Mouse (Mus musculus): ENCODE results near the gene Gm12216. TPM values are rescaled to one million over a fixed set of nuclear protein-coding genes. Genes with fewer than 3 reads are reported as not detected.
"Not testable (repeated sequence)": the region's sequence is repeated elsewhere in the genome, so short reads cannot be mapped to it uniquely, and the experiment has no call there.

Gm12216 gene
- not detected in 2 replicates for polyA plus RNA-seq (2012)

DNA sequence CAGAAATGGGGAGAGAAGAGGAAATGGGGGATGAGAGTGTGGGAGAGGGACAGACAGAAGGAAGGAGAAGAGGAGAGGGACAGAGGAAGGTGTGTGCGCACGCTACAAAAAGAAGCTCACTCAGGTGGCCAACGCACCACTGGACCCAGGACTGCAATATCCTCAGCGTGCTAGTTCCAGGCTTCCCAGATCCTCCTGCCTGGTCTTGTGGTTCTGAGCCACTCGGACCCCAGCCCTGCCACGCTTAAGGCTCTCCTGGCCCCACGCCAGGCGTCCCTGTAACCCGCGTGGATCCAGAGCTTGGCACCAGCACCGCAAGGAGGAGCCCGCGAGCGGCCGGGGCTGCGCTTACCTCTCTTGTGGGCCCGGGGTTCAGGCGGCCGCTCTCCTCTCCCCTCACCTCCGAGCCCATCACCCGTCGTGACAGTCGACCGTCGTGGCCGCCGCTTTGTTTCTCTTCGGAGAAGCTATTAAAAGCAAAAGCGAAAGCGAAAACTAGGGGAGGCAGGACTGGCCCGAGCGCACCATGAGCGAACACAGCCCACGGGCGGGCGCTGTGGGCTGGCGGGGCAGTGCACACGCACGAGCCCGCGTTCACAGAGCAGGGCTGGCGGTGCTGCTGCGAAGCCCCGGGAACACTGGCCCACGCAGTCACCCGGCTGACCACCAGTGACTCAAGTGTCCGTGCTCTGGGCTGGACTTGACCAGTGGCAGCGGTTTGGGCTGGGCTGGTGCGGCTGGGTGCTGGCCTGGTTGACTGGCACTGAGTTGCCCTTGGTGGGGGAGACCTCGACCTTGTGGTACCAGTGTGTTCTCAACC is at the start of gene Gm12216:
Gm12216 (minus strand) TSS at position 496 of the 820 bp plus-strand sequence.
- Histone ChIP-seq H3K4me3 (replicated peaks) (peak within 1 kb of the TSS; percentile 63), H3K4me1 (ENCODE audit: control insufficient read depth) (peaks cover 20% of the 10 kb centered on the region), H3K27me3 (ENCODE audit: control insufficient read depth) (peaks cover 11% of the 10 kb centered on the region)
- H3K9me3 ChIP-seq (ENCODE audit: control insufficient read depth, low read length); H3K36me3 ChIP-seq (ENCODE audit: control insufficient read depth): not testable (repeated sequence)

DNA sequence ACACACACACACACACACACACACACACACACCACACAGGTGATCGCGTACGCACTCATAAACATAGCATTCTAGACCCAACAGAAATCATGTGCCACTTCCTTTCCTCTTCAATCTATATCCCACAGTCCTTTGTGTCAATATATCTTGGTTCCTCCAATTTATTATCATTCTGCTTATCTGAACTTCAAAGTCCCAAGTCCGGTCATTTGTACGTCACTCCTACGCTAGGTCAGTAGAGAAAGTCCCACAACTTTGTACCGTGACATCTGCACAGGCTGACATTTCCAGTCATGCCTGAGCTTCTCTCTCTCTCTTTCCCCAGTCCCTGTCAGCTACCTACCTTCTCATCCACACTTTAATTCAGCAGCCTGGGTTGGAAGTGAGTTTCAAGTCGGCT is 49.6 kb upstream of the Gm12216 start:
- Histone ChIP-seq H3K36me3 (ENCODE audit: control insufficient read depth) (no peaks in the 10 kb centered on the region), H3K27me3 (ENCODE audit: control insufficient read depth) (no peaks in the 10 kb centered on the region)
- no peak for TF ChIP-seq TAL1 (IDR thresholded peaks at IDR 0.05; ENCODE audit: low read length)

GRCm38 (mm10) chr11:53904534-53904925 is 45.5 kb upstream of the Gm12216 start:
- TF ChIP-seq GATA1 (IDR thresholded peaks at IDR 0.05; ENCODE audit: low read length): no peak
- no peak for TF ChIP-seq TAL1 (IDR thresholded peaks at IDR 0.05; ENCODE audit: low read length)
- H3K9me3 ChIP-seq (ENCODE audit: control insufficient read depth, low read length): no peaks in the 10 kb centered on the region
- H3K4me1 ChIP-seq (ENCODE audit: control insufficient read depth): no peaks in the 10 kb centered on the region
- H3K27me3 ChIP-seq (ENCODE audit: control insufficient read depth): no peaks in the 10 kb centered on the region
- H3K4me3 ChIP-seq (replicated peaks): no peak overlapping the region
- H3K36me3 ChIP-seq (ENCODE audit: control insufficient read depth): no peaks in the 10 kb centered on the region

More for the DNA sequence above, 49.6 kb upstream of the Gm12216 start:
- no peak overlapping the region for H3K4me3 ChIP-seq (replicated peaks)
- no peaks in the 10 kb centered on the region for H3K9me3 ChIP-seq (ENCODE audit: control insufficient read depth, low read length)
- no peaks in the 10 kb centered on the region for H3K4me1 ChIP-seq (ENCODE audit: control insufficient read depth)

DNA sequence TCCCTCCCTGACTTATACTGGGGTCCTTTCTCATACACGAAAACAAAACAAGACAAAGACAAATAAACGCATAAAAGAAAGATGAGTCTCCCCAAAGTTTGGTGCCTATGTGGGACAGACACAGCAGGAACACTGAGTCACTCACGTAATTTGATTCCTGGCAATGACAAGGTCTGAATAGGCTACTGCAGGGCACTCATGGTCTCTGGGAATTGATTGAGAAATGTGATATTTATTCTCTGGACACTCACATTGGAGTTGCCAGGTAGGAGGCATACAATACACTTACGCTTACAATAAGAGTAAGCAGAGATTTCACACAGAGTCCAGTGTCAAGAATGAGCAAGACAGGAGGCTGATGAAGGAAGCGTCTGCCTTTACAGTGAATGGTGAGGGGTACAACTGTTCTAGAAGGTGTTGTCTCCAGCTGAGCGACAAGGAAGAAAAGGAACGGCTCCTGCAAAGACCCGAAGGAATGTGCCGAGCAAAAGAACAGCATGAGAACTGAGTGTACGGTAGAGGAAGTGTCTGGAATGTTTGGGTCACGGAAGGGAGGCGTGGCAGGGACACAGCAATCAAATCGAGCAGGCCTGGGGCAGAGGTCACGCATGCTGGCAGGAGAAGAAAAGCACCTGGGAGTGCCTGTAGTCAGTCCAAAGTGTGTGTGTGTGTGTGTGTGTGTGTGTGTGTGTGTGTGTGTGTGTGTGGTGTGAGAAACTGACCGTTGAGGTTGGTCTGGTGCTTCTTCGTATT is 44.9 kb upstream of the Gm12216 start:
- no peak for TF ChIP-seq TAL1 (IDR thresholded peaks at IDR 0.05; ENCODE audit: low read length)
- TF ChIP-seq GATA1 (IDR thresholded peaks at IDR 0.05; ENCODE audit: low read length): no peak
- no peaks in the 10 kb centered on the region for H3K27me3 ChIP-seq (ENCODE audit: control insufficient read depth)
- no peaks in the 10 kb centered on the region for H3K4me1 ChIP-seq (ENCODE audit: control insufficient read depth)
- no peaks in the 10 kb centered on the region for H3K9me3 ChIP-seq (ENCODE audit: control insufficient read depth, low read length)
- no peaks in the 10 kb centered on the region for H3K36me3 ChIP-seq (ENCODE audit: control insufficient read depth)
- no peak overlapping the region for H3K4me3 ChIP-seq (replicated peaks)

- no peaks in the 10 kb centered on the region for H3K27me3 ChIP-seq (ENCODE audit: control insufficient read depth)
- H3K4me1 ChIP-seq (ENCODE audit: control insufficient read depth): no peaks in the 10 kb centered on the region
- H3K9me3 ChIP-seq (ENCODE audit: control insufficient read depth, low read length): no peaks in the 10 kb centered on the region
- no peaks in the 10 kb centered on the region for H3K36me3 ChIP-seq (ENCODE audit: control insufficient read depth)
- no peak overlapping the region for H3K4me3 ChIP-seq (replicated peaks)
- TF ChIP-seq TAL1 (IDR thresholded peaks at IDR 0.05; ENCODE audit: low read length) (no peak), GATA1 (IDR thresholded peaks at IDR 0.05; ENCODE audit: low read length) (no peak)
Observed at GRCm38 (mm10) chr11:53902741-53903140, 43.7 kb upstream of the Gm12216 start.

GRCm38 (mm10) chr11:53900991-53901390 is 41.9 kb upstream of the Gm12216 start:
- Histone ChIP-seq H3K36me3 (ENCODE audit: control insufficient read depth) (no peaks in the 10 kb centered on the region), H3K4me3 (replicated peaks) (no peak overlapping the region), H3K9me3 (ENCODE audit: control insufficient read depth, low read length) (no peaks in the 10 kb centered on the region), H3K4me1 (ENCODE audit: control insufficient read depth) (no peaks in the 10 kb centered on the region), H3K27me3 (ENCODE audit: control insufficient read depth) (no peaks in the 10 kb centered on the region)
- TF ChIP-seq TAL1 (IDR thresholded peaks at IDR 0.05; ENCODE audit: low read length) (no peak), GATA1 (IDR thresholded peaks at IDR 0.05; ENCODE audit: low read length) (no peak)

- no peaks in the 10 kb centered on the region for H3K36me3 ChIP-seq (ENCODE audit: control insufficient read depth)
- H3K27me3 ChIP-seq (ENCODE audit: control insufficient read depth): no peaks in the 10 kb centered on the region
- no peaks in the 10 kb centered on the region for H3K9me3 ChIP-seq (ENCODE audit: control insufficient read depth, low read length)
- H3K4me1 ChIP-seq (ENCODE audit: control insufficient read depth): no peaks in the 10 kb centered on the region
- no peak for TF ChIP-seq GATA1 (IDR thresholded peaks at IDR 0.05; ENCODE audit: low read length)
- TF ChIP-seq TAL1 (IDR thresholded peaks at IDR 0.05; ENCODE audit: low read length): no peak
- no peak overlapping the region for H3K4me3 ChIP-seq (replicated peaks)
Observed at GRCm38 (mm10) chr11:53899981-53900380, 40.9 kb upstream of the Gm12216 start.

DNA sequence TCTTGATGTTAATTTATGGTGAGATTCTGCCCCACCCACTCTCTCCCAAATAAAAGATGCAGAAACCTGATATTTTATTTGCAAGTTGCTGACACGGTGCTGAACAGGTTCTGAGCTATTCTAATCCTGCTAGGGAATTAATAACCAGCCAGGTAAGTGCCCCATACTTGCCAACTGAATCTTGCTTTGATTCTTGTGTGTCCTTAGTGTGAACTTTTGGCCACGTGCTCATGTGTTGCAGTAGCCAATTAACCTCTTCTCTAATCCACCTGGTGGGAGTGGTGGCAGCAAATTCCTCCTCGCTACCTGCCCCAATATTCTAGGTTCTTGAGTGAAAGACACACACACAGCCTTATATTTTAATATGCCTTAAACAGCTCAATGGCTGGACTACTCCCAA is 39.9 kb upstream of the Gm12216 start:
- H3K9me3 ChIP-seq (ENCODE audit: control insufficient read depth, low read length): no peaks in the 10 kb centered on the region

DNA sequence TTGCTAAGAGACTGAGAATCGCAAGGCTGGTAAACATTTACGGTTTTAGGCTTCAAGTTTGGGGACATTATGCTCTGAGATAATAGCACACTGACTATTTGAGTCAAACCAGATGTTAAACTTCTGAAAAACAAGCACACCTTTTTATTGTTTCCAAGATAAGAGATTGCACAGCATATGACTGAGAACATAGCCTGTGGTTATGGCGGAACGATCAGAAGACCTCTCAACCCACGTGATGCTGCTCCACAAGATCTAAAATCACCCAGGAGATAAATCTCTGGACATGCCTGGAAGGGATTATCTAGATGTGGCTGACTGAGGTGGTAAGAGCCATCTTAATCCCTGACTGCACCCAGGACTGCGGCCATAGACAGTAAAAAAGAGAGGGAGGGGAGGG is 37.9 kb upstream of the Gm12216 start:
- Histone ChIP-seq H3K4me1 (ENCODE audit: control insufficient read depth) (peaks cover 12% of the 10 kb centered on the region), H3K4me3 (replicated peaks) (no peak overlapping the region)

More for the DNA sequence above, 39.9 kb upstream of the Gm12216 start:
- Histone ChIP-seq H3K36me3 (ENCODE audit: control insufficient read depth) (no peaks in the 10 kb centered on the region), H3K27me3 (ENCODE audit: control insufficient read depth) (no peaks in the 10 kb centered on the region), H3K4me1 (ENCODE audit: control insufficient read depth) (no peaks in the 10 kb centered on the region), H3K4me3 (replicated peaks) (no peak overlapping the region)
- TF ChIP-seq TAL1 (IDR thresholded peaks at IDR 0.05; ENCODE audit: low read length): no peak
- no peak for TF ChIP-seq GATA1 (IDR thresholded peaks at IDR 0.05; ENCODE audit: low read length)

More for the DNA sequence above, 37.9 kb upstream of the Gm12216 start:
- Histone ChIP-seq H3K27me3 (ENCODE audit: control insufficient read depth) (no peaks in the 10 kb centered on the region), H3K9me3 (ENCODE audit: control insufficient read depth, low read length) (no peaks in the 10 kb centered on the region), H3K36me3 (ENCODE audit: control insufficient read depth) (no peaks in the 10 kb centered on the region)
- no peak for TF ChIP-seq TAL1 (IDR thresholded peaks at IDR 0.05; ENCODE audit: low read length)
- no peak for TF ChIP-seq GATA1 (IDR thresholded peaks at IDR 0.05; ENCODE audit: low read length)

All from erythroblast, embryonic 14.5 days (primary cell).